Mouse (Mus musculus) ES-Bruce4 (cell line): Measurements from ENCODE around the gene Plscr4.

Experiments
- CTCF ChIP-seq: IDR thresholded peaks from one replicate; pipeline ENCODE4 v1.8.1; 2011; ENCODE audit warnings: low read depth, low read length
- EP300 ChIP-seq: IDR thresholded peaks from 2 replicates; pipeline ENCODE4 v1.6.1; 2011; ENCODE audit warnings: low read depth, low read length; ENCODE audit not compliant: insufficient read depth
- POLR2A ChIP-seq: IDR thresholded peaks from one replicate; pipeline ENCODE4 v1.8.1; 2011; ENCODE audit warnings: low read length; ENCODE audit not compliant: insufficient read depth

DNA sequence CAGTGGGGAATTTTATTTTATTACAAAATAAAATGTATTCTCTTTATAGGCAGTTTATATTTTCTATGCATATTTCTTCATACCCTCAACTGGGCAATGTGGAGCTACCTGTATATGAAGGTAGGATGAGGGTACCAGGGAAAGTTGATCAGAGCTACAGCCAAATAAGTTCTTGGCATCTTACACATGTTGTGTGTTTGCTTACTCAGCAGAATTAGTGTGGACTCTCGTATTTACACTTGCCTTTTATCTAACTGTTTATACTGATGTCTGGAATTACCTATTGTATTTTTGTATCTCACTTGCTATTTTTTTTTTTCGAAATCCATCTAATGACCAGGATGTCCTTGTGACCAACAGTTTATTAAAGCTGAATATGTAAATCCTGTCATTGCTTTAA, 34.1 kb downstream of the Plscr4 start:
- TF ChIP-seq POLR2A (no peak), CTCF (no peak), EP300 (no peak)
